Mouse (Mus musculus) liver, postnatal 0 days (tissue): ENCODE results near the gene Wdr37. TPM values are rescaled to one million over a fixed set of nuclear protein-coding genes. Genes with fewer than 3 reads are reported as not detected.

Experiments
- ATAC-seq: fragments of 200-750 bp; cut with Nextera tagmentation; 2 replicates; pipeline ENCODE4 v1.8.0; 2017; ENCODE audit warnings: mild to moderate bottlenecking, moderate library complexity
- DNase-seq: peaks from one replicate; pipeline ENCODE4 v3.0.0-alpha.2; 2016
- H3K27ac ChIP-seq: fragments of 300-500 bp; sonication (generic); 2 replicates; pipeline ENCODE4 v1.5.1; 2014; ENCODE audit warnings: antibody characterized with exemption, moderate library complexity, mild to moderate bottlenecking, low read depth
- H3K27me3 ChIP-seq: fragments of 300-500 bp; sonication (generic); 2 replicates; pipeline ENCODE4 v1.6.1; 2014; ENCODE audit warnings: low read length, control low read depth, mixed read lengths; ENCODE audit not compliant: insufficient read depth
- H3K36me3 ChIP-seq: fragments of 300-500 bp; sonication (generic); replicated peaks from 2 replicates; pipeline ENCODE4 v1.6.1; 2014; ENCODE audit warnings: mild to moderate bottlenecking, control low read depth, low read length, moderate library complexity, mixed read lengths; ENCODE audit not compliant: insufficient read depth
- H3K4me1 ChIP-seq: fragments of 300-500 bp; sonication (generic); 2 replicates; pipeline ENCODE4 v1.6.1; 2014; ENCODE audit warnings: antibody characterized with exemption, mild to moderate bottlenecking, control low read depth; ENCODE audit not compliant: insufficient read depth
- H3K4me2 ChIP-seq: fragments of 300-500 bp; sonication (generic); 2 replicates; pipeline ENCODE4 v1.6.1; 2014; ENCODE audit warnings: low read depth, mild to moderate bottlenecking, low read length, moderate library complexity, mixed read lengths
- H3K4me3 ChIP-seq: fragments of 300-500 bp; sonication (generic); 2 replicates; pipeline ENCODE4 v1.5.1; 2014; ENCODE audit warnings: low read depth, low read length
- H3K9ac ChIP-seq: fragments of 300-500 bp; sonication (generic); replicated peaks from 2 replicates; pipeline ENCODE4 v1.6.1; 2014; ENCODE audit warnings: mild to moderate bottlenecking, moderate library complexity
- H3K9me3 ChIP-seq: fragments of 300-500 bp; sonication (generic); 2 replicates; pipeline ENCODE4 v1.6.1; 2016; ENCODE audit warnings: mild to moderate bottlenecking, control low read depth, low read length, mixed read lengths
- CTCF ChIP-seq: sonication (generic); IDR thresholded peaks from 2 replicates; pipeline ENCODE4 v1.5.1; 2016; ENCODE audit warnings: antibody characterized with exemption, low read depth
- EP300 ChIP-seq: IDR thresholded peaks from 2 replicates; pipeline ENCODE4 v1.6.1; 2016; ENCODE audit warnings: antibody characterized with exemption, low read depth, mild to moderate bottlenecking
- WGBS: fragments of 180-500 bp; shearing (Covaris S2); extraction: QIAGEN DNeasy Blood & Tissue Kit; methylation state at CpG from one replicate; pipeline ENCODE4 v1.1.7; 2014; ENCODE audit not compliant: insufficient replicate concordance; 5-methylcytosine and 5-hydroxymethylcytosine counted together
- polyA plus RNA-seq: library from polyadenylated mRNA; unstranded; fragments of >200 nt; fragmentation: Nextera tagmentation; extraction: Ambion mirVana; gene quantifications from 2 replicates; pipeline ENCODE4 v1.2.1, GENCODE M21; 2015

The Wdr37 gene
- polyA plus RNA-seq, 1 experiment from 2014 or later, result 5.8 TPM

- H3K27me3 ChIP-seq, result no peaks in the 10 kb centered on the region
These were observed 6.7 kb downstream of the Wdr37 start for GRCm38 (mm10) chr13:8864990-8865389.

GRCm38 (mm10) chr13:8860861-8861260 lies 10.8 kb downstream of the Wdr37 start:
- Histone ChIP-seq H3K36me3 (peaks cover 21% of the 10 kb centered on the region), H3K4me3 (no peak overlapping the region), H3K9me3 (no peaks in the 10 kb centered on the region), H3K27me3 (no peaks in the 10 kb centered on the region), H3K9ac (no peak overlapping the region), H3K4me1 (no peaks in the 10 kb centered on the region), H3K27ac (no peak overlapping the region), H3K4me2 (no peak overlapping the region)
- DNase-seq (no peak), ATAC-seq (no peak)
- TF ChIP-seq EP300 (no peak), CTCF (no peak)
- WGBS, result 89% methylated on average over 9 of the region's 9 CpGs

More at GRCm38 (mm10) chr13:8864990-8865389, 6.7 kb downstream of the Wdr37 start:
- DNase-seq (no peak), ATAC-seq (no peak)
- Histone ChIP-seq H3K4me3 (no peak overlapping the region), H3K4me2 (no peak overlapping the region), H3K9ac (no peak overlapping the region), H3K36me3 (peaks cover 16% of the 10 kb centered on the region), H3K9me3 (no peaks in the 10 kb centered on the region), H3K27ac (no peak overlapping the region), H3K4me1 (peaks cover 7% of the 10 kb centered on the region)
- TF ChIP-seq EP300 (no peak), CTCF (no peak)
- 75% methylated on average over 3 of the region's 3 CpGs for WGBS

GRCm38 (mm10) chr13:8858453-8858852 lies 13.3 kb downstream of the Wdr37 start:
- Histone ChIP-seq H3K4me1 (no peaks in the 10 kb centered on the region), H3K4me2 (no peak overlapping the region), H3K27ac (no peak overlapping the region), H3K9me3 (no peaks in the 10 kb centered on the region), H3K36me3 (peaks cover 27% of the 10 kb centered on the region), H3K27me3 (no peaks in the 10 kb centered on the region), H3K4me3 (no peak overlapping the region), H3K9ac (no peak overlapping the region)
- peak; percentile 26 for DNase-seq
- 59% methylated on average over 6 of the region's 6 CpGs for WGBS
- ATAC-seq, result peak; percentile 25; the same call in 1 of the 2 replicates
- TF ChIP-seq EP300 (no peak), CTCF (no peak)

- no peak overlapping the region for H3K4me2 ChIP-seq
- H3K27ac ChIP-seq, result no peak overlapping the region
- H3K36me3 ChIP-seq, result peaks cover 25% of the 10 kb centered on the region
- WGBS, result 81% methylated on average over 2 of the region's 2 CpGs
- ATAC-seq (no peak), DNase-seq (no peak)
- H3K4me3 ChIP-seq, result no peak overlapping the region
- H3K4me1 ChIP-seq, result no peaks in the 10 kb centered on the region
- H3K9me3 ChIP-seq, result no peaks in the 10 kb centered on the region
- no peak overlapping the region for H3K9ac ChIP-seq
- TF ChIP-seq CTCF, result no peak
- TF ChIP-seq EP300, result no peak
- no peaks in the 10 kb centered on the region for H3K27me3 ChIP-seq
These were observed 16.9 kb downstream of the Wdr37 start for GRCm38 (mm10) chr13:8854769-8855168.

GRCm38 (mm10) chr13:8853424-8853823 lies 18.3 kb downstream of the Wdr37 start:
- no peaks in the 10 kb centered on the region for H3K9me3 ChIP-seq
- no peak overlapping the region for H3K27ac ChIP-seq
- TF ChIP-seq EP300 (no peak), CTCF (no peak)
- H3K4me1 ChIP-seq, result no peaks in the 10 kb centered on the region
- ATAC-seq, result no peak
- H3K4me3 ChIP-seq, result no peak overlapping the region
- no peaks in the 10 kb centered on the region for H3K27me3 ChIP-seq
- no peak for DNase-seq
- H3K9ac ChIP-seq, result no peak overlapping the region
- peaks cover 27% of the 10 kb centered on the region for H3K36me3 ChIP-seq
- whole genome bisulfite sequencing, result 93% methylated on average over 4 of the region's 4 CpGs
- H3K4me2 ChIP-seq, result no peak overlapping the region

- Histone ChIP-seq H3K4me2 (no peak overlapping the region), H3K4me3 (no peak overlapping the region)
- WGBS, result 29% methylated on average over 1 of the region's 1 CpGs
These were observed 22.4 kb downstream of the Wdr37 start for GRCm38 (mm10) chr13:8849311-8849710.

GRCm38 (mm10) chr13:8847702-8848101 lies 24.0 kb downstream of the Wdr37 start:
- Histone ChIP-seq H3K27ac (no peak overlapping the region), H3K27me3 (no peaks in the 10 kb centered on the region), H3K36me3 (peaks cover 49% of the 10 kb centered on the region), H3K4me3 (no peak overlapping the region), H3K4me1 (no peaks in the 10 kb centered on the region), H3K9me3 (no peaks in the 10 kb centered on the region), H3K4me2 (no peak overlapping the region), H3K9ac (no peak overlapping the region)
- no peak for DNase-seq
- ATAC-seq, result 0 out of 2 replicates have a peak, but pooled peaks have one; percentile 40
- TF ChIP-seq EP300, result no peak
- peak; percentile 78 for TF ChIP-seq CTCF
- 39% methylated on average over 2 of the region's 2 CpGs for WGBS

More at GRCm38 (mm10) chr13:8849311-8849710, 22.4 kb downstream of the Wdr37 start:
- DNase-seq, result no peak
- ATAC-seq, result peak; percentile 72
- Histone ChIP-seq H3K27me3 (no peaks in the 10 kb centered on the region), H3K9me3 (no peaks in the 10 kb centered on the region), H3K4me1 (no peaks in the 10 kb centered on the region), H3K27ac (no peak overlapping the region; the same call in 1 of the 2 replicates), H3K9ac (no peak overlapping the region), H3K36me3 (peaks cover 47% of the 10 kb centered on the region)
- TF ChIP-seq CTCF (no peak), EP300 (peak; percentile 78)
